Mouse (Mus musculus): ENCODE measurements around the gene Ubr4. TPM values are rescaled to one million over a fixed set of nuclear protein-coding genes. Genes with fewer than 3 reads are reported as not detected.

Ubr4 gene
- polyA plus RNA-seq, 1 experiment from 2014 or later: 86.6 TPM

DNA sequence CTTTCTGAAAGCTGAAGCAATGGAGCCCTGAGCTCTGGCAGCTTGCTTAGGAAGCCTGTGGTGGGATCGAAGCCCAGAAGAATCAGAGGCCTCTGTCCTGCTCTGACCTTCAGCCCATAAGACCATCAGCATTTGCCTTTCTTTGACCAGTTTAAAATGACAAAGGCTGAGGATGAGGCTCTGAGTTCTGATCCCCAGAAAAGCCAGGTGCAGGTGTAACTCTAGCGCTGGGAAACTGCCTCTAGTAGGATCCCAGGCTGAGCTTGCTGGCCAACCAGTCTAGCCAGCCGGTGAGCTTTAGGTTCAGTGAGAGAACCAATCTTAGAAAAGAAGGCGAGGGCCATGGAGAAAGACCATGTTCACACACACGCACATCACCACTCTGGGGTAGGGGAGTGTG, 135.9 kb downstream of the Ubr4 start:
- H3K4me3 ChIP-seq (ENCODE audit: low read depth, low read length): no peak overlapping the region
- no peak for ATAC-seq (ENCODE audit: insufficient number of reproducible peaks, insufficient read depth, low FRiP score, low read depth)
- H3K9ac ChIP-seq (replicated peaks; ENCODE audit: low read depth, low read length): no peak overlapping the region
- no peak overlapping the region for H3K27ac ChIP-seq (ENCODE audit: low read length)
- H3K27me3 ChIP-seq (ENCODE audit: control insufficient read depth, insufficient read depth, low read length): no peaks in the 10 kb centered on the region
- H3K4me2 ChIP-seq (replicated peaks; ENCODE audit: low read depth, low read length): no peak overlapping the region
- H3K4me1 ChIP-seq (ENCODE audit: control insufficient read depth, insufficient read depth, low read length): no peaks in the 10 kb centered on the region
- H3K36me3 ChIP-seq (ENCODE audit: control insufficient read depth, insufficient read depth, low read length): peaks cover 71% of the 10 kb centered on the region
- WGBS: 95% methylated on average over 5 of the region's 5 CpGs
- no peaks in the 10 kb centered on the region for H3K9me3 ChIP-seq (ENCODE audit: control insufficient read depth, low read depth, low read length)

DNA sequence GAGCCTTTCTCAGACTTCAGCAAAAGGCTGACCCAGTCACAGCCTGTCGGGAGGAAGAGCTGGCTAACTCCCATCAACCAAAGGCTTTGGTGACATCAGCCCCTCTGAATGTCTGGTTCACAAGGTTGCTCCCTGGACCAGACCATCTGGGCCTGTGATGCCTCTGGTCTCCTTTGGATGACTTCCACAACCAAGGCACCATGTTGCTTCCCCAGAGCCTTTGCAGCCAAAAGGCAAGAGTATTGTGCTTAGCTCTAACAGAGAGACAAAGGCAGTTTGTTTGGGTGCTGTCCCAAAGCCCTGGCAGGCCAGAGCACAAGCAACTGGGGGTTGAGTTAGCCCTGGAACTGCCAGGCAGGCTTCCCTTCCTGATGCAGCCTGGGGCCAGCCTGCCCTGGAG, 137.5 kb downstream of the Ubr4 start:
- Histone ChIP-seq H3K9me3 (ENCODE audit: control insufficient read depth, low read depth, low read length) (no peaks in the 10 kb centered on the region), H3K36me3 (ENCODE audit: control insufficient read depth, insufficient read depth, low read length) (peaks cover 56% of the 10 kb centered on the region), H3K4me3 (ENCODE audit: low read depth, low read length) (no peak overlapping the region), H3K9ac (replicated peaks; ENCODE audit: low read depth, low read length) (no peak overlapping the region), H3K27ac (ENCODE audit: low read length) (no peak overlapping the region), H3K27me3 (ENCODE audit: control insufficient read depth, insufficient read depth, low read length) (no peaks in the 10 kb centered on the region), H3K4me2 (replicated peaks; ENCODE audit: low read depth, low read length) (no peak overlapping the region), H3K4me1 (ENCODE audit: control insufficient read depth, insufficient read depth, low read length) (no peaks in the 10 kb centered on the region)
- no peak for ATAC-seq (ENCODE audit: insufficient number of reproducible peaks, insufficient read depth, low FRiP score, low read depth)
- 81% methylated on average over 1 of the region's 1 CpGs for WGBS

DNA sequence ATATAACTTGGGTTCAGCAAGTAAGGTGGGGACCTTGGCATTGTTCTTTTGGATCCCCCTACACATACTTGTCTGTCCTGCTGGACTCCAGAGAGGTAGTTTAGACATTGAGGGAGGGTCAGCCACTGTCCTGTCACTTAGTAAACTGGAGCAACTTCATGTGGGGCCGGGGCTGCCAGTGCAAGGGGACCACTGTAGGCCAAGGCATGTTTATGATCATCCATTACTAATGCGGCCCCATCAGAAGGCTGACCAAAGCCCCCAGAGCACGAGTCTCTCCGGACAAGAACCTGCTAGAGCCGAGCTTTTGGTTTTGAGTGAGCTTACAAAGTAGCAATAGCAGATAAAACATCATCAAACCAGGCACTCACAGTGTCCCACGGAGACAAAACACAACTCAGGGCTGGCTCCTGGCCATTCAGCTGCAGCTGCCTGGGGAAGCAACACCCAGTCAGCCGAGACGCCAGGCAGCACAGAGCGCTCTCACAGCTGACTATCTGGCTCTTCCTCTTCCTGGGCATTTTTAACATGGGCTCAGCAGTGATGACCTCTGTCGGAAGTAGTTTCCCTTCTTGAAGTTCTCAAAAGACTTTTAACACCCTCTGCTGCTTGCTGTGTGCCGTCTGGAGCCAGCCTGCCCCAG, 138.1 kb downstream of the Ubr4 start:
- Histone ChIP-seq H3K4me2 (replicated peaks; ENCODE audit: low read depth, low read length) (no peak overlapping the region), H3K4me3 (ENCODE audit: low read depth, low read length) (no peak overlapping the region), H3K9me3 (ENCODE audit: control insufficient read depth, low read depth, low read length) (no peaks in the 10 kb centered on the region), H3K9ac (replicated peaks; ENCODE audit: low read depth, low read length) (no peak overlapping the region), H3K36me3 (ENCODE audit: control insufficient read depth, insufficient read depth, low read length) (peaks cover 50% of the 10 kb centered on the region), H3K27ac (ENCODE audit: low read length) (no peak overlapping the region), H3K4me1 (ENCODE audit: control insufficient read depth, insufficient read depth, low read length) (no peaks in the 10 kb centered on the region), H3K27me3 (ENCODE audit: control insufficient read depth, insufficient read depth, low read length) (no peaks in the 10 kb centered on the region)
- no peak for ATAC-seq (ENCODE audit: insufficient number of reproducible peaks, insufficient read depth, low FRiP score, low read depth)
- WGBS: 84% methylated on average over 11 of the region's 11 CpGs

DNA sequence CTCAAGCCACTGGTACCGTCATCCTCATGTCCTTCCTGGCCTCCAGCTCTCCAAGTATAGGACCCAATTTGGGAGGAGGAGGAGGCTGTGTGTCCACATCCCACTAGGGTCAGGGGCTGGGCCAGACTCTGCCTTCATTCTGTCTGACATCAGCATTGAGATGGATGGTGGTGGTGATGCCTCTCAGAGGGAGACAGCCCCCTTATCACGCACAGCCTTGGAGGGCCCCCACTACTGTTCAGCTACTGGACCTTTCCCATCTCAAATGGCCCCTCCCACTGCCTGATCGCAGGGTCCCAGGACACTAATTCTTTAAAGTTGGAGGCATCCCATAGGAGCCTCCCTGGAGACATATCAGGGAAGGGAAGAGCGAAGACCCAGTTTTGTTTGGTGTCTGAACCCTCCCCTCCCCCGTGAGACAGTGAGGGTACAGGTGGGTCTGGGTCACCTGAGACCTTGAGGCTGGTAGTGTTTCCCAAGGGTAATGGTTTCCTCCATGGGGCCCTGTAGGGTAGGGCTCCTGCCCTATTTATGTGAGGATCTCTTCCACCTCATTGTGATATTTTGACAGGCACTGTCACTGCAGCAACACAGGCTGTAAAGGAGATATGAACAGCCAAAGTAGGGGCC, 139.2 kb downstream of the Ubr4 start:
- no peak for ATAC-seq (ENCODE audit: insufficient number of reproducible peaks, insufficient read depth, low FRiP score, low read depth)

DNA sequence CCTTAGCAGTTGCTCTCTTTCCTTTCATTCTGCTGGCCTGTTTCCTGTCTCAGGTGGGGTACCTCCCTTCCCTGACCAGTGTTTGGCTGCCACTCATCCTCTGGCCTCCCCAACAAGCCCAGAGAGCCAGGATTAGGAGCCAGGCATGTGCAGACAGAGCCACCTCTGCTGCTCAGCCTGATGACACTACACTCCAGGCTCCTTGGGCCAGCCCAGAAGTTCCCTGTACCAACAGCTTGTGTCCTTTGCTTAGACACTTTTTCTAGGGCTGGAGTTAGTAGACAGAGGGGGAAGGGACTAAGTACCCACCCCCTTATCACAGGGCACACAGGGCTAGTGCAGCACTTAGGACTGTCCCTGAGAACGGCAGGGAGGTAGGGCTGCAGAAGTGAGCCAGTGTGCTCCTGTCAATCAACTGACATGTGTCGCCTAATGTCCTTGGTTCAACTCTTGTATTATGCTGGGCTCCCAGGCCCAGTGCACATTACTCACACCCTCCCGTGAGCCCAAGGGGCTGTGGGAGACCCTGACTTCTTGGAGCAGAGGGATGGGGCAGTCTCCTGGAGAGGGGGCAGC, 139.9 kb downstream of the Ubr4 start:
- H3K4me3 ChIP-seq (ENCODE audit: low read depth, low read length): no peak overlapping the region
- WGBS: 46% methylated on average over 3 of the region's 3 CpGs
- H3K27me3 ChIP-seq (ENCODE audit: control insufficient read depth, insufficient read depth, low read length): no peaks in the 10 kb centered on the region
- H3K4me2 ChIP-seq (replicated peaks; ENCODE audit: low read depth, low read length): no peak overlapping the region
- H3K9ac ChIP-seq (replicated peaks; ENCODE audit: low read depth, low read length): no peak overlapping the region
- peak; percentile 16; the same call in 1 of the 2 replicates for ATAC-seq (ENCODE audit: insufficient number of reproducible peaks, insufficient read depth, low FRiP score, low read depth)
- H3K9me3 ChIP-seq (ENCODE audit: control insufficient read depth, low read depth, low read length): no peaks in the 10 kb centered on the region
- no peaks in the 10 kb centered on the region for H3K4me1 ChIP-seq (ENCODE audit: control insufficient read depth, insufficient read depth, low read length)
- H3K27ac ChIP-seq (ENCODE audit: low read length): no peak overlapping the region; the same call in 1 of the 2 replicates
- H3K36me3 ChIP-seq (ENCODE audit: control insufficient read depth, insufficient read depth, low read length): peaks cover 36% of the 10 kb centered on the region

More for the DNA sequence above, 139.2 kb downstream of the Ubr4 start:
- no peak overlapping the region for H3K9ac ChIP-seq (replicated peaks; ENCODE audit: low read depth, low read length)
- H3K4me2 ChIP-seq (replicated peaks; ENCODE audit: low read depth, low read length): no peak overlapping the region
- H3K9me3 ChIP-seq (ENCODE audit: control insufficient read depth, low read depth, low read length): no peaks in the 10 kb centered on the region
- H3K4me3 ChIP-seq (ENCODE audit: low read depth, low read length): no peak overlapping the region
- 80% methylated on average over 5 of the region's 5 CpGs for WGBS
- no peaks in the 10 kb centered on the region for H3K27me3 ChIP-seq (ENCODE audit: control insufficient read depth, insufficient read depth, low read length)
- no peaks in the 10 kb centered on the region for H3K4me1 ChIP-seq (ENCODE audit: control insufficient read depth, insufficient read depth, low read length)
- no peak overlapping the region for H3K27ac ChIP-seq (ENCODE audit: low read length)
- peaks cover 42% of the 10 kb centered on the region for H3K36me3 ChIP-seq (ENCODE audit: control insufficient read depth, insufficient read depth, low read length)

DNA sequence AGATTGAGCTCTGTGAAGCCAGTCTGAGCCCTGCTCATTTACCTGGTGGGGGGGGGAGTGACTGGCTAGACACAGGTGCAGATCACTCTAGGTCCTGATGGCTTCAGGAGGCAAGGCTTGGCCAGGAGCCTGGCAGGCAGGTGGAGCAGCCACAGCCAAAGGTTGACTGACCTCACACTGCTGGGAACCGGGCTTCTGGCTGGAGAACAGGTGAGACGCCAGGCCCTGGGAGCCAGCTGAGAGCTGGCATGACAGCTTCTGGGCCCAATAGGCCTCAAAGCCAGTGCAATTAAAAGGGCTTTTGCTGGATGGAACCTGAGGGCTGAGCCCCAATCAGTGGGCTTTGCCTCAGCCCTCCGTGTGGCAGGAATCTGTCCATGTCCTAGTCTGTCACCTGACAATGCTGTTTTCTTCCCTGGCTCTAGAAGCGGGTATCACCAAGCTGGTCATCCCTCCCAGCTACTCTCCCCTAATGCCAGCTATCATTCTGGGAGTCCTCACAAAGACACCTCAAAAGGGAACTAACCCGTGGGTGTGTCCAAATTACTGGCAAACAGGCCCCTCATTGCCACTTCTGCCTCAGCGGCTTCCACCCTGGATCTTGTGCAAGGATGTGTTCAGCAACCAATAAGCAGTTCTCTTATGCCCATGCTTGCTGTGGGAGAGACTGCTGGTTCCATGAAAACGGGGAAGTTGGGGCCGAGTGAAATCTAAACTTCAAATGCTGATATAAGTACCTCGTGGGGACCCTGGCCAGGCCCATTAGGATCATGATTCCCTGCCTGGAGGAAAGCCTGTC, 141.0 kb downstream of the Ubr4 start:
- ATAC-seq (ENCODE audit: insufficient number of reproducible peaks, insufficient read depth, low FRiP score, low read depth): no peak
- Histone ChIP-seq H3K4me2 (replicated peaks; ENCODE audit: low read depth, low read length) (no peak overlapping the region), H3K27ac (ENCODE audit: low read length) (no peak overlapping the region), H3K9ac (replicated peaks; ENCODE audit: low read depth, low read length) (no peak overlapping the region), H3K27me3 (ENCODE audit: control insufficient read depth, insufficient read depth, low read length) (no peaks in the 10 kb centered on the region), H3K4me1 (ENCODE audit: control insufficient read depth, insufficient read depth, low read length) (no peaks in the 10 kb centered on the region), H3K36me3 (ENCODE audit: control insufficient read depth, insufficient read depth, low read length) (peaks cover 26% of the 10 kb centered on the region), H3K9me3 (ENCODE audit: control insufficient read depth, low read depth, low read length) (no peaks in the 10 kb centered on the region), H3K4me3 (ENCODE audit: low read depth, low read length) (no peak overlapping the region)
- WGBS: 69% methylated on average over 9 of the region's 9 CpGs

DNA sequence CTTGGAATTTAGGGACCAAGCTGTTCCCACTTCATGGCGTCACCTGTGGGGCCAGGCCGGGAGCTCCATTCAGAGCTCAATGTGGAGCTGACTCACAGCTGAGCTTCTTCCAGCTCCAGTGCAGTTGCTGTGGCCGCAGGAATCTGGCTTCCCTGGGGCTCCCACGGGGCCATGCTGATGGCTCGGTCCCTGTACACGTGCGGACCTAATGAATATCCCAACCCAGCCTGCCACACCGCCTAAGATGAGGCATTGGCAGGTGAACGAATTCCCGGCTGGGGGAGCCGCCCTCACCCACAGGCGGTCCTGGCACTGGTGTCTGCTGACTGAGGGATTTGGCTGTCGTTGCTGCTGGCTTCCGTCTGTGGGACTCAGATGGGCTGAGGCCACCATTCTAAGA, 148.4 kb downstream of the Ubr4 start:
- Histone ChIP-seq H3K36me3 (ENCODE audit: control insufficient read depth, insufficient read depth, low read length) (no peaks in the 10 kb centered on the region), H3K9me3 (ENCODE audit: control insufficient read depth, low read depth, low read length) (no peaks in the 10 kb centered on the region), H3K4me3 (ENCODE audit: low read depth, low read length) (no peak overlapping the region), H3K4me1 (ENCODE audit: control insufficient read depth, insufficient read depth, low read length) (no peaks in the 10 kb centered on the region), H3K9ac (replicated peaks; ENCODE audit: low read depth, low read length) (no peak overlapping the region), H3K27ac (ENCODE audit: low read length) (no peak overlapping the region), H3K4me2 (replicated peaks; ENCODE audit: low read depth, low read length) (no peak overlapping the region), H3K27me3 (ENCODE audit: control insufficient read depth, insufficient read depth, low read length) (no peaks in the 10 kb centered on the region)
- no peak for ATAC-seq (ENCODE audit: insufficient number of reproducible peaks, insufficient read depth, low FRiP score, low read depth)
- WGBS: 69% methylated on average over 14 of the region's 14 CpGs

DNA sequence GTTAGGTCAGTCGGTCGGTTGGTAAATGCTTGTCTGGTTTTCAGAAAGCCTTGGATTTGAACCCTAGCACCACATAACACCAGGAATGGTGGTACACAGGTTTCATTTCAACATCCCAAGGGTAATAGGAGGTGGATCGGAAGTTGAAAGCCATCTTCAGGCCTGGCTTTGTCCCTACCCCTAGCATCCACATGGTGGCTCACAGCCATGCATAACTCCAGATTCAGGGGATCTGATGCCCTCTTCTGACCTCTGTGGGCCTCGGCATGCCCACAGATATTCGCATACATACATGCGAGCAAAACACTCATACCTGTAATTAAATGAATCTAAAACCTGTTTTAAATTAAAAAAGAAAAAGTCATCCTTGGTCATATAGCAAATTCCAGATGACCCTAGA, 149.3 kb downstream of the Ubr4 start:
- Histone ChIP-seq H3K27ac (ENCODE audit: low read length) (no peak overlapping the region), H3K4me2 (replicated peaks; ENCODE audit: low read depth, low read length) (no peak overlapping the region), H3K27me3 (ENCODE audit: control insufficient read depth, insufficient read depth, low read length) (no peaks in the 10 kb centered on the region), H3K9ac (replicated peaks; ENCODE audit: low read depth, low read length) (no peak overlapping the region), H3K9me3 (ENCODE audit: control insufficient read depth, low read depth, low read length) (no peaks in the 10 kb centered on the region), H3K36me3 (ENCODE audit: control insufficient read depth, insufficient read depth, low read length) (no peaks in the 10 kb centered on the region), H3K4me3 (ENCODE audit: low read depth, low read length) (no peak overlapping the region), H3K4me1 (ENCODE audit: control insufficient read depth, insufficient read depth, low read length) (no peaks in the 10 kb centered on the region)
- ATAC-seq (ENCODE audit: insufficient number of reproducible peaks, insufficient read depth, low FRiP score, low read depth): no peak
- WGBS: 76% methylated on average over 6 of the region's 6 CpGs

Measured in stomach, embryonic 14.5 days (tissue).